Mouse (Mus musculus): ENCODE measurements around the gene D13Ertd608e. TPM values are rescaled to one million over a fixed set of nuclear protein-coding genes. Genes with fewer than 3 reads are reported as not detected.
A peak's percentile ranks its signal among the peaks of the same experiment; 100 is the strongest.
"Not testable (repeated sequence)": the region's sequence is repeated elsewhere in the genome, so short reads cannot be mapped to it uniquely, and the experiment has no call there.

D13Ertd608e gene
- polyA plus RNA-seq (2015; fragmentation: Nextera tagmentation; extraction: Ambion mirVana) = not detected in 2 replicates

GRCm38 (mm10) chr13:119835320-119836056 lies at the start of gene D13Ertd608e:
D13Ertd608e (plus strand) TSS chr13:119836006.
- ATAC-seq = peak; percentile 64
- H3K9ac ChIP-seq; H3K9me3 ChIP-seq; H3K27me3 ChIP-seq (replicated peaks); H3K4me1 ChIP-seq (replicated peaks); H3K27ac ChIP-seq; H3K36me3 ChIP-seq: not testable (repeated sequence)
- WGBS = 15% methylated on average over 18 of the region's 25 CpGs
- Histone ChIP-seq H3K4me3 (replicated peaks) (0 out of 2 replicates have a peak within 1 kb of the TSS, but pooled peaks have one; percentile 17), H3K4me2 (replicated peaks) (peak within 1 kb of the TSS; percentile 49)

GRCm38 (mm10) chr13:119789851-119790717 lies 45.7 kb upstream of the D13Ertd608e start:
- WGBS = 1% methylated on average over 48 of the region's 66 CpGs
- Histone ChIP-seq H3K27me3 (replicated peaks) (no peaks in the 10 kb centered on the region), H3K4me2 (replicated peaks) (peak overlapping the region; percentile 62), H3K9ac (peak overlapping the region; percentile 91), H3K4me1 (replicated peaks) (0 out of 2 replicates have a peak, but pooled peaks cover 5% of the 10 kb centered on the region), H3K27ac (peak overlapping the region; percentile 96), H3K9me3 (no peaks in the 10 kb centered on the region), H3K4me3 (replicated peaks) (peak overlapping the region; percentile 85), H3K36me3 (peaks cover 6% of the 10 kb centered on the region; the same call in 1 of the 2 replicates)
- peak; percentile 78 for ATAC-seq

- 0 out of 2 replicates have a peak, but pooled peaks cover 5% of the 10 kb centered on the region for H3K4me1 ChIP-seq (replicated peaks)
- under 1% methylated on average over 72 of the region's 86 CpGs for WGBS
- peak within 1 kb of the TSS; percentile 91 for H3K4me2 ChIP-seq (replicated peaks)
- H3K4me3 ChIP-seq (replicated peaks) = peak within 1 kb of the TSS; percentile 85
- no peaks in the 10 kb centered on the region for H3K9me3 ChIP-seq
- H3K27ac ChIP-seq = peak within 1 kb of the TSS; percentile 96
- H3K9ac ChIP-seq = peak within 1 kb of the TSS; percentile 91
- no peaks in the 10 kb centered on the region for H3K27me3 ChIP-seq (replicated peaks)
- peak; percentile 98 for ATAC-seq
- peaks cover 5% of the 10 kb centered on the region; the same call in 1 of the 2 replicates for H3K36me3 ChIP-seq
These were observed 44.8 kb upstream of the D13Ertd608e start, which contains the start of gene Zfp131 for GRCm38 (mm10) chr13:119790761-119791579. Zfp131 (minus strand) TSS chr13:119790889.

GRCm38 (mm10) chr13:119791580-119792135 lies 44.1 kb upstream of the D13Ertd608e start:
- H3K4me3 ChIP-seq (replicated peaks) = peak overlapping the region; percentile 85
- 4% methylated on average over 18 of the region's 18 CpGs for WGBS
- no peaks in the 10 kb centered on the region for H3K9me3 ChIP-seq
- H3K4me2 ChIP-seq (replicated peaks) = peak overlapping the region; percentile 91
- H3K27me3 ChIP-seq (replicated peaks) = no peaks in the 10 kb centered on the region
- no peak for ATAC-seq
- peak overlapping the region; percentile 96 for H3K27ac ChIP-seq
- H3K9ac ChIP-seq = peak overlapping the region; percentile 84
- H3K4me1 ChIP-seq (replicated peaks) = 0 out of 2 replicates have a peak, but pooled peaks cover 5% of the 10 kb centered on the region
- H3K36me3 ChIP-seq = peaks cover 1% of the 10 kb centered on the region; the same call in 1 of the 2 replicates

- Histone ChIP-seq H3K27me3 (replicated peaks) (no peaks in the 10 kb centered on the region), H3K4me2 (replicated peaks) (no peak overlapping the region), H3K27ac (no peak overlapping the region), H3K4me1 (replicated peaks) (0 out of 2 replicates have a peak, but pooled peaks cover 5% of the 10 kb centered on the region), H3K4me3 (replicated peaks) (no peak overlapping the region), H3K9me3 (no peaks in the 10 kb centered on the region), H3K9ac (no peak overlapping the region), H3K36me3 (no peaks in the 10 kb centered on the region)
- ATAC-seq = no peak
- 69% methylated on average over 5 of the region's 5 CpGs for WGBS
These were observed 42.9 kb upstream of the D13Ertd608e start for GRCm38 (mm10) chr13:119792791-119793404.

GRCm38 (mm10) chr13:119797656-119798055 lies 38.1 kb upstream of the D13Ertd608e start:
- Histone ChIP-seq H3K27me3 (replicated peaks) (no peaks in the 10 kb centered on the region), H3K4me2 (replicated peaks) (no peak overlapping the region), H3K9me3 (no peaks in the 10 kb centered on the region), H3K36me3 (no peaks in the 10 kb centered on the region), H3K4me1 (replicated peaks) (no peaks in the 10 kb centered on the region), H3K27ac (no peak overlapping the region), H3K9ac (no peak overlapping the region), H3K4me3 (replicated peaks) (no peak overlapping the region)
- WGBS = 46% methylated on average over 4 of the region's 4 CpGs
- ATAC-seq = no peak

- Histone ChIP-seq H3K27ac (no peak overlapping the region), H3K4me1 (replicated peaks) (no peaks in the 10 kb centered on the region), H3K36me3 (no peaks in the 10 kb centered on the region), H3K9ac (no peak overlapping the region), H3K27me3 (replicated peaks) (no peaks in the 10 kb centered on the region), H3K4me3 (replicated peaks) (no peak overlapping the region), H3K9me3 (no peaks in the 10 kb centered on the region), H3K4me2 (replicated peaks) (no peak overlapping the region)
- WGBS = 73% methylated on average over 2 of the region's 2 CpGs
- ATAC-seq = no peak
These were observed 26.9 kb upstream of the D13Ertd608e start for GRCm38 (mm10) chr13:119808937-119809336.

GRCm38 (mm10) chr13:119810031-119810430 lies 25.8 kb upstream of the D13Ertd608e start:
- 82% methylated on average over 9 of the region's 9 CpGs for WGBS
- no peak for ATAC-seq
- no peaks in the 10 kb centered on the region for H3K4me1 ChIP-seq (replicated peaks)
- H3K36me3 ChIP-seq = no peaks in the 10 kb centered on the region
- no peak overlapping the region for H3K4me2 ChIP-seq (replicated peaks)
- no peak overlapping the region for H3K4me3 ChIP-seq (replicated peaks)
- H3K9me3 ChIP-seq = no peaks in the 10 kb centered on the region
- H3K27me3 ChIP-seq (replicated peaks) = no peaks in the 10 kb centered on the region
- no peak overlapping the region for H3K9ac ChIP-seq
- no peak overlapping the region for H3K27ac ChIP-seq

- H3K36me3 ChIP-seq = no peaks in the 10 kb centered on the region
- no peak overlapping the region for H3K4me2 ChIP-seq (replicated peaks)
- no peaks in the 10 kb centered on the region for H3K4me1 ChIP-seq (replicated peaks)
- H3K9ac ChIP-seq = no peak overlapping the region
- no peaks in the 10 kb centered on the region for H3K9me3 ChIP-seq
- H3K27me3 ChIP-seq (replicated peaks) = no peaks in the 10 kb centered on the region
- WGBS = 45% methylated on average over 8 of the region's 8 CpGs
- H3K4me3 ChIP-seq (replicated peaks) = no peak overlapping the region
- no peak for ATAC-seq
- no peak overlapping the region for H3K27ac ChIP-seq
These were observed 19.0 kb upstream of the D13Ertd608e start for GRCm38 (mm10) chr13:119816798-119817197.

- H3K27me3 ChIP-seq (replicated peaks) = no peaks in the 10 kb centered on the region
- H3K4me3 ChIP-seq (replicated peaks) = no peak overlapping the region
- 38% methylated on average over 2 of the region's 2 CpGs for whole genome bisulfite sequencing
- H3K4me1 ChIP-seq (replicated peaks) = no peaks in the 10 kb centered on the region
- no peak overlapping the region for H3K27ac ChIP-seq
- H3K9ac ChIP-seq = no peak overlapping the region
- no peak overlapping the region for H3K4me2 ChIP-seq (replicated peaks)
- H3K36me3 ChIP-seq = no peaks in the 10 kb centered on the region
- ATAC-seq = no peak
- H3K9me3 ChIP-seq = no peaks in the 10 kb centered on the region
These were observed 18.1 kb upstream of the D13Ertd608e start for GRCm38 (mm10) chr13:119817579-119818206.

GRCm38 (mm10) chr13:119830116-119830515 lies 5.7 kb upstream of the D13Ertd608e start, which contains the start of gene AF067063:
AF067063 (minus strand) TSS chr13:119830216.
- not testable (repeated sequence) for H3K4me2 ChIP-seq (replicated peaks); H3K9ac ChIP-seq; H3K36me3 ChIP-seq; ATAC-seq; H3K27ac ChIP-seq; H3K9me3 ChIP-seq; H3K4me3 ChIP-seq (replicated peaks); H3K4me1 ChIP-seq (replicated peaks); H3K27me3 ChIP-seq (replicated peaks)

All from intestine, embryonic 15.5 days (tissue).